Mouse (Mus musculus) heart, embryonic 13.5 days (tissue): ENCODE results near the gene Dhx40. TPM values are rescaled to one million over a fixed set of nuclear protein-coding genes. Genes with fewer than 3 reads are reported as not detected.
A peak's percentile ranks its signal among the peaks of the same experiment; 100 is the strongest.
"Not testable (repeated sequence)": the region's sequence is repeated elsewhere in the genome, so short reads cannot be mapped to it uniquely, and the experiment has no call there.

Source experiments
- ATAC-seq: fragments of 200-750 bp; cut with Nextera tagmentation; 2 replicates; pipeline ENCODE4 v1.8.0; 2017; ENCODE audit warnings: moderate TSS enrichment; ENCODE audit not compliant: insufficient number of reproducible peaks, low FRiP score, low TSS enrichment; ENCODE audit errors: extremely low read depth
- H3K27ac ChIP-seq: fragments of 300-500 bp; sonication (generic); replicated peaks from 2 replicates; pipeline ENCODE4 v1.5.1; 2015; ENCODE audit warnings: moderate library complexity, mild to moderate bottlenecking, inconsistent platforms
- H3K27me3 ChIP-seq: fragments of 300-500 bp; sonication (generic); replicated peaks from 2 replicates; pipeline ENCODE4 v1.6.1; 2015; ENCODE audit warnings: mild to moderate bottlenecking, inconsistent platforms
- H3K36me3 ChIP-seq: fragments of 300-500 bp; sonication (generic); 2 replicates; pipeline ENCODE4 v1.6.1; 2015; ENCODE audit warnings: mild to moderate bottlenecking, inconsistent platforms
- H3K4me1 ChIP-seq: fragments of 300-500 bp; sonication (generic); 2 replicates; pipeline ENCODE4 v1.6.1; 2015; ENCODE audit warnings: inconsistent platforms
- H3K4me2 ChIP-seq: fragments of 300-500 bp; sonication (generic); 2 replicates; pipeline ENCODE4 v1.6.1; 2015; ENCODE audit warnings: inconsistent platforms, mild to moderate bottlenecking, moderate library complexity
- H3K4me3 ChIP-seq: fragments of 300-500 bp; sonication (generic); 2 replicates; pipeline ENCODE4 v1.5.1; 2015; ENCODE audit warnings: moderate library complexity, mild to moderate bottlenecking, inconsistent platforms
- H3K9ac ChIP-seq: fragments of 300-500 bp; sonication (generic); 2 replicates; pipeline ENCODE4 v1.6.1; 2015; ENCODE audit warnings: inconsistent platforms, mild to moderate bottlenecking, moderate library complexity
- H3K9me3 ChIP-seq: fragments of 300-500 bp; sonication (generic); 2 replicates; pipeline ENCODE4 v1.6.1; 2016; ENCODE audit warnings: inconsistent platforms
- WGBS: fragments of 180-500 bp; shearing (Covaris S2); methylation state at CpG from one replicate; pipeline ENCODE4 v1.1.7; 2015; ENCODE audit warnings: mixed read lengths; 5-methylcytosine and 5-hydroxymethylcytosine counted together
- polyA plus RNA-seq: library from polyadenylated mRNA; unstranded; fragments of >200 nt; fragmentation: Nextera tagmentation; extraction: Ambion mirVana; gene quantifications from 2 replicates; pipeline ENCODE4 v1.2.1, GENCODE M21; 2015

Dhx40 gene
- polyA plus RNA-seq, 1 experiment from 2014 or later, result 13.5 TPM

DNA sequence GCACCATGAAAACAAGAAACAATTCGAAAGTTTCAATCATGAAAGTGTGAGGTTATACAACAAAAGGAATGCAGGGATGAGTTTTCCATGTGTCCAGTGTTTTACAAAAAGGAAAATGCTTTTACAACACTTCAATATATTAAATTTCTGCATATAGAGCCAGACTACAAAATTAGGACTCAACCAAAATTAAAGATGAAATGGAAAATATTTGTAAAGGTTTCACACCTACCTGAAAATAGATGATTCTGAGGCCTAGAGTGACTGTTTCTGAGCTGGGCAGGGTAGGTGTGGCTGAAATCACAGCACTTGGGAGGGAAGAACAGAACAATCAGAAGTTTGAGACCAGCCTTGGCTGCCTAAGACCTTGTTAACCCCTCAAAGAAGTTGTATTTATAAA, 31.2 kb upstream of the Dhx40 start:
- no peak for ATAC-seq
- H3K4me3 ChIP-seq, result no peak overlapping the region
- no peaks in the 10 kb centered on the region for H3K36me3 ChIP-seq
- no peak overlapping the region for H3K4me2 ChIP-seq
- H3K9me3 ChIP-seq, result no peaks in the 10 kb centered on the region
- H3K4me1 ChIP-seq, result peaks cover 32% of the 10 kb centered on the region
- 78% methylated on average over 1 of the region's 1 CpGs for WGBS
- no peaks in the 10 kb centered on the region for H3K27me3 ChIP-seq
- H3K27ac ChIP-seq, result no peak overlapping the region
- H3K9ac ChIP-seq, result no peak overlapping the region

DNA sequence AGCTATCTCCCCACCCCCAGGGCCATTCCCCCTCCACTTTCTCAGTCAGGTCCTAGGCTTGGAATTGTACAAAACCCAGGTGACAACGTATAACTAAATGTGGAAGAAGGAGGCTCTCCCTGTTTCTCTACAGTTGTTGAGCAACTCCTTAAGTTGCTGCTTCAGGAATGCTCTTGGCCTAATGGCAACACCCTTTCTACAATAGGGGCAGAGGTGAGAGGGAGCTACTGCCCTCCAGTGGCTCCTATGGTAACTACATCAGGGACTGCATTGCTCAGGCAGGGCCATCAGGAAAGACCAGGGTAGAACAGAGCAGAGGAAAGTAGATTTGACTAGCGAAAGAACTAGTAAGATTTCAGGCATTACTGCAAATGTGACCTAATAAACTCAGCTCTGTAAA, 28.8 kb upstream of the Dhx40 start:
- no peak overlapping the region for H3K9ac ChIP-seq
- H3K27me3 ChIP-seq, result no peaks in the 10 kb centered on the region
- H3K27ac ChIP-seq, result no peak overlapping the region
- H3K4me2 ChIP-seq, result no peak overlapping the region
- no peak overlapping the region for H3K4me3 ChIP-seq
- H3K36me3 ChIP-seq, result no peaks in the 10 kb centered on the region
- 40% methylated on average over 2 of the region's 2 CpGs for WGBS
- no peaks in the 10 kb centered on the region for H3K9me3 ChIP-seq
- ATAC-seq, result no peak
- peaks cover 27% of the 10 kb centered on the region for H3K4me1 ChIP-seq

DNA sequence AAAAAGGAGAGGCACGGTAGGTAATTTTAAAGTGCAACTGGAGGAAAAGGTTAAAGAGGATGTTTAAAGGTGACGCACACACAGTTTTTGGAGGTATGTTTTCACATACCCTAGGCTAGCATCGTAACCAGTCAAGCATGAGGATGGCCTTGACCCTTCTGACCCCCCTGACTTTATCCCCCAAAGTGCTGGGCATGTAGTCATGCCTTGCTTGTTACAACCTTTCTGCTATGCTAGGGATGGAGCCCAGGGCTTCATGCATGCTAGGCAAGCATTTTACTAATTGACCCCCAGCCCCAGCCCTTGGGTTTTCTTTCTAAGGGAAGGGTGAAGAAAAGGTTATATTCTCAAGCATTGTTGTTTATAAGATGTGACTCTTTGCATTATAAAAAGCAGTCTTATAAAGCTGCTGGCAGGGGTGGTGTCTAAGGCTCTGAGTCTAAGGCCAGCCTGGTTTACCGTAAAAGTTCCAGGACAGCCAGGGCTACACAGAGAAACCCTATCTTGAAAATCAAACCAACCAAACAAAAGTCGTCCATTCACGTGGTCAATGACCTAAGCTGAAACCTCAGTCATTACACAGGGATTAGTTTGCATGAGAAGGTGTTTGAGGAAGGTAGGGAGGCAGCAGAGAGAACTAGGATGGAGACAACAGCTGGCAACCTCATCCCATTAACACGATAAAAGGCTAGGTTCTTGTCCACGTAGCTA, 27.2 kb upstream of the Dhx40 start:
- peaks cover 11% of the 10 kb centered on the region for H3K4me1 ChIP-seq
- H3K4me2 ChIP-seq, result no peak overlapping the region
- H3K27ac ChIP-seq, result no peak overlapping the region
- H3K36me3 ChIP-seq, result no peaks in the 10 kb centered on the region
- no peaks in the 10 kb centered on the region for H3K27me3 ChIP-seq
- H3K9ac ChIP-seq, result no peak overlapping the region
- no peak for ATAC-seq
- 68% methylated on average over 8 of the region's 8 CpGs for WGBS
- no peak overlapping the region for H3K4me3 ChIP-seq
- no peaks in the 10 kb centered on the region for H3K9me3 ChIP-seq

DNA sequence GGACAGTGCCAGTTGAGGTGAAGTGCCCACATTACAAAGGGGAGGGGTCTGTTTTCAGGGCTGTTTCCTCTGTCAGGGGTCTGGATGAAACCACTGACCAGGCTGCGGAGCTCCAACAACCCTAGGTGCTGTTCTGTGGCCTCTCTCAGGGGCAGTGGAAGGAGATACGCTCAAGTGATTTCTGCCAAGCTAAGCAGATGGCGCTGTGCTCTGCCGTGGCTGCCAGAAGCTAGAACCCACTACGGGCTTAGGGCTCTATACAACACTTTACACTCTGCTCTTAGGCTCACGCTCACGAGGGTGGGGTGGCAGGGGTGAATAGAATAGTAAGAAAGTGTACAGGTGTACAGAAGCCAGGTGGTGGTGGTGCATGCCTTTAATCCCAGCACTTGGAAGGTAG, 26.5 kb upstream of the Dhx40 start:
- Histone ChIP-seq H3K27ac (no peak overlapping the region), H3K9ac (no peak overlapping the region), H3K9me3 (no peaks in the 10 kb centered on the region), H3K36me3 (no peaks in the 10 kb centered on the region), H3K4me2 (no peak overlapping the region), H3K4me3 (no peak overlapping the region), H3K4me1 (peaks cover 3% of the 10 kb centered on the region), H3K27me3 (no peaks in the 10 kb centered on the region)
- ATAC-seq, result no peak
- WGBS, result 78% methylated on average over 7 of the region's 7 CpGs

GRCm38 (mm10) chr11:86833153-86833552, 25.6 kb upstream of the Dhx40 start:
- H3K9ac ChIP-seq, result no peak overlapping the region
- ATAC-seq, result no peak
- H3K4me3 ChIP-seq, result no peak overlapping the region
- no peaks in the 10 kb centered on the region for H3K27me3 ChIP-seq
- H3K9me3 ChIP-seq, result no peaks in the 10 kb centered on the region
- no peaks in the 10 kb centered on the region for H3K36me3 ChIP-seq
- no peak overlapping the region for H3K4me2 ChIP-seq
- no peak overlapping the region for H3K27ac ChIP-seq
- H3K4me1 ChIP-seq, result peaks cover 5% of the 10 kb centered on the region
- WGBS, result 62% methylated on average over 3 of the region's 3 CpGs

DNA sequence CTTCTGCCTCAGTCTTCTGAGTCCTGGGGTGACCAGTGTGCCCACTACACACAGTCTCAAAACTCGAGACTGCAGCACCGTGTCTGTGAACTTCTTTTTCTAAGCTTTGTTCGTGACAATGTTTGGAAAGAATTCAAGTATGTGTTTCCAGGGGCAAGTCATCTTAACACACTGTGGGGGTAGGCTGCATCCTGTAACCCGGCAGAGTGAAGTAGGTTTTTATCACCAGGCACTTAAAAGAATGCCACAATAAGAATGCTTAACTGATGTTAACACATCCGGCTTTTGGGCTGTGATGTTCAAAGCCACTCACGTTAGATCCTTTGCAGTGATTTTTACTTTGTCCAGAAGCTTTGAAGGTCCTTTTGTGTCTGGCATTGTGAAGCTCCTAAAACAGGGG, 20.9 kb upstream of the Dhx40 start:
- Histone ChIP-seq H3K27me3 (no peaks in the 10 kb centered on the region), H3K9ac (no peak overlapping the region), H3K36me3 (no peaks in the 10 kb centered on the region), H3K4me1 (peaks cover 8% of the 10 kb centered on the region), H3K4me3 (no peak overlapping the region), H3K9me3 (no peaks in the 10 kb centered on the region), H3K27ac (peak overlapping the region; percentile 51), H3K4me2 (no peak overlapping the region)
- ATAC-seq, result no peak
- 12% methylated on average over 6 of the region's 6 CpGs for WGBS

GRCm38 (mm10) chr11:86827476-86828245, 20.1 kb upstream of the Dhx40 start:
- 57% methylated on average over 2 of the region's 2 CpGs for WGBS
- no peak for ATAC-seq
- Histone ChIP-seq H3K9me3 (no peaks in the 10 kb centered on the region), H3K4me1 (peaks cover 8% of the 10 kb centered on the region), H3K4me2 (no peak overlapping the region), H3K27me3 (no peaks in the 10 kb centered on the region), H3K36me3 (no peaks in the 10 kb centered on the region), H3K4me3 (no peak overlapping the region), H3K9ac (no peak overlapping the region), H3K27ac (peak overlapping the region; percentile 51)

DNA sequence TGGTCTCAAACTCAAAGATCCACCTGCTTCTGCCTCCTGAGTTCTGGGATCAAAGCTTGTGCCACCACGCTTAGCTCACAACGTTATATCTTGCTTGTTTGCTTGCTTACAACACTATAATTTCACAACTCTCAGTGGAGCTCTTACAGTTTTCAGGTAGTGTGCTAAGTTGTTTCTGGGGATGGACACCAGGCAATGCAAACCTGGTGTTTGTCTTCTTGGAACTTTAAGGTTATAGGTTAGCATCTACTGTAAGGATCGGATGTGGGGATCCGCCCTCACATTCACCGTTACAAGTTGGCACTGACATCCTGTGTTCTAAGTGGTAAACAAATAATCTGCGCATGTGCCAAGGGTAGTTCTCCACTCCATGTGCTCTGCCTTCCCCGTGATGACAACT, 16.9 kb upstream of the Dhx40 start:
- Histone ChIP-seq H3K4me2 (no peak overlapping the region), H3K4me1 (peaks cover 8% of the 10 kb centered on the region), H3K36me3 (no peaks in the 10 kb centered on the region), H3K4me3 (no peak overlapping the region), H3K27ac (no peak overlapping the region), H3K27me3 (no peaks in the 10 kb centered on the region), H3K9ac (no peak overlapping the region), H3K9me3 (no peaks in the 10 kb centered on the region)
- no peak for ATAC-seq
- WGBS, result 83% methylated on average over 7 of the region's 7 CpGs

- H3K9me3 ChIP-seq, result no peaks in the 10 kb centered on the region
- H3K4me2 ChIP-seq, result no peak overlapping the region
- no peaks in the 10 kb centered on the region for H3K36me3 ChIP-seq
- H3K27me3 ChIP-seq, result no peaks in the 10 kb centered on the region
- H3K4me3 ChIP-seq, result no peak overlapping the region
- H3K4me1 ChIP-seq, result no peaks in the 10 kb centered on the region
- H3K27ac ChIP-seq, result no peak overlapping the region
- ATAC-seq, result no peak
- WGBS, result 83% methylated on average over 7 of the region's 7 CpGs
- no peak overlapping the region for H3K9ac ChIP-seq
Observed at GRCm38 (mm10) chr11:86822531-86822930, 15.0 kb upstream of the Dhx40 start.

GRCm38 (mm10) chr11:86819536-86819935, 12.0 kb upstream of the Dhx40 start:
- Histone ChIP-seq H3K27ac (no peak overlapping the region), H3K36me3 (no peaks in the 10 kb centered on the region), H3K9ac (no peak overlapping the region), H3K4me1 (no peaks in the 10 kb centered on the region), H3K27me3 (no peaks in the 10 kb centered on the region), H3K9me3 (no peaks in the 10 kb centered on the region), H3K4me2 (no peak overlapping the region), H3K4me3 (no peak overlapping the region)
- WGBS, result 71% methylated on average over 8 of the region's 8 CpGs
- no peak for ATAC-seq

DNA sequence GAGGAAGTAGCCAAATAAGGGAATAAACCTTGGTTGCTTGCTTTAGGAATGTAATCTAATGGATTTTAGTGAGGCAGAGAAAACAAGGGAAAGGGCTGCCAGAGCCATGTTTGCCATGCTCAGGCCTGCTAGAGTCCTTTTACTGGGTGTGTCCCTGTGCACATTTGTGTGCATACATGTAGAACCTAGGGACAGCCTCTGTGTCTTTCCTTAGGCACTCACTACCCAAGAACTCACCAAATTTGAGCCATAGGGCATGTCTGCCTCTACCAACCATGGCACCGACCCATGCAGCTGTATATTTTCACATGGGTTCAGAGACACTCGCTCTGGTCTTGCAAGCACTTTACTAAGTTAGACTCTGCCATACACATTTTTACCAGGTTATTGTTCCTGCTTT, 11.4 kb upstream of the Dhx40 start:
- no peak overlapping the region for H3K27ac ChIP-seq
- no peak overlapping the region for H3K9ac ChIP-seq
- 84% methylated on average over 2 of the region's 2 CpGs for WGBS
- no peaks in the 10 kb centered on the region for H3K27me3 ChIP-seq
- H3K36me3 ChIP-seq, result no peaks in the 10 kb centered on the region
- no peak for ATAC-seq
- no peaks in the 10 kb centered on the region for H3K4me1 ChIP-seq
- no peaks in the 10 kb centered on the region for H3K9me3 ChIP-seq
- H3K4me3 ChIP-seq, result no peak overlapping the region
- H3K4me2 ChIP-seq, result no peak overlapping the region

- 82% methylated on average over 3 of the region's 3 CpGs for WGBS
Observed at GRCm38 (mm10) chr11:86816288-86816687, 8.7 kb upstream of the Dhx40 start.

More at GRCm38 (mm10) chr11:86816288-86816687, 8.7 kb upstream of the Dhx40 start:
- H3K27me3 ChIP-seq, H3K4me1 ChIP-seq, H3K9me3 ChIP-seq, H3K9ac ChIP-seq, H3K27ac ChIP-seq, ATAC-seq, H3K4me3 ChIP-seq, H3K4me2 ChIP-seq, H3K36me3 ChIP-seq: not testable (repeated sequence)
